Mouse (Mus musculus) WW6 (cell line): ENCODE data around the gene Kcns1.

Source experiments
- DNase-seq: peaks from one replicate; pipeline ENCODE4 v3.0.0-alpha.2; 2013; ENCODE audit warnings: low read depth, low spot score

The Kcns1 gene

DNA sequence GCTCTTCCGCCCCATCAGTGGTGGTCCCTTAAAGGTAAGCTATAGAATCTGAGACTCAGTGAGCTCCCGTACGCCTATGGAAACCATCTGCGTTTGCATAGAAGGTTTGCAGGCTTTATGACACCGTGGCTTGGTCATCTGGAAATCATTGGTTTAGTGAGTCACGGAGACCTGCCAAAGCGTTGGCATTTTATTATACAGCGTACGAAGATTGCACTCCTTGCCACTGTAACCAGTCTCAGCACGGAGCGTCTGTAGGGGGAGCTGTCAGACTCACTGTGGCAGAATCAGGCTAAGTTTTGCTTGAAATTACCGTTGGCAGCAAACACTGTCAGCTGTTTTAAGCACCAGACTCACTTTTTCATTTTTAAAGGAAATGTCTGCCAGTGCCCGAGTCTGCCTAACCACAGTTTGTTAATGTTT lies 44.4 kb downstream of the Kcns1 start:
- DNase-seq, result no peak

DNA sequence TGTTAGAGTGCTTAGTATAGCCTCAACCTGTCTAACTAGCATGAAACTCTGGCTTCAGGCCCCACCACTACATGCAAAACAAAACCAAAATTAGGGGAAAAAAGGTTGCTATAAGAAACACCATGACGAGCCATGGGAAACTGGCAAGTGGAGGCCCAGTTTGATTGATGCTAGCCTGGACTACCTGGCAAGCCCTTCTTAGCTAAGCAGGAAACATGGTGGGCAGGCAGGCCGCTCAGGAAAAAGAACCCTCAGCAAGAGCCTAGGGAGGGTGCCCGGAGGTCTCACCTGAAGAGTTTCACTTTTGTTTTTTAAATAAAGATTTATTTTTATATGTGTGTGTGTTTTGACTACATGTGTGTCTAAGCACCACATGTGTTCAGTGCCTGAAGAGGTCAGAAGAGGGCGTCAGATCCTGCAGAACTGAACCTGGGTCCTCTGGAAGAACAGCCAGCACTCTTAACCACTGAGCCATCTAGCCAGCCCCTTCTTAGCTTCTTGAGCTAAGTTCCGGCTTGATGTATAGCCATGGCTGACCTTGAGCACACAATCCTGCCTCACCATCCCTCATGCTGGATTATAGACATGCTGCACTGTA lies 47.6 kb downstream of the Kcns1 start:
- DNase-seq, result no peak

DNA sequence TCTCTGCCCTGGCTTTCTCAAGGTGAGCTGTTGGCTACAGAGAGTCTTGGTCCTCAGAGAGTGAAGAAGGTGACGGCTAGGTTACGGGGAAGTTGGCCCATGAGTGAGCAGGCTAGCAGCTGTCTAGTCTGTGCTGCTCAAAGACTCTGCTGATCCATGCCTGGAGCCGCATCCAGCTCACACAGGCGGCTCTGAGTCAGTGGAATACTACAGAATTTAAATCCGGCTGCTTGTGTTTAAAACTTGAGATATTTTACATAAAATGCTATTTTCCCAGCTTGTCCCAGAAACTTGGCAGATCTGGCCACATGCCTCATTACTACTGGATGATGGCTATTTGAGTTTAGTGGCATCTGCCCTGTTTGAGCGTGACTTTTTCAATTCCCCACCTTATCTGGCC lies 51.4 kb downstream of the Kcns1 start:
- DNase-seq, result no peak

DNA sequence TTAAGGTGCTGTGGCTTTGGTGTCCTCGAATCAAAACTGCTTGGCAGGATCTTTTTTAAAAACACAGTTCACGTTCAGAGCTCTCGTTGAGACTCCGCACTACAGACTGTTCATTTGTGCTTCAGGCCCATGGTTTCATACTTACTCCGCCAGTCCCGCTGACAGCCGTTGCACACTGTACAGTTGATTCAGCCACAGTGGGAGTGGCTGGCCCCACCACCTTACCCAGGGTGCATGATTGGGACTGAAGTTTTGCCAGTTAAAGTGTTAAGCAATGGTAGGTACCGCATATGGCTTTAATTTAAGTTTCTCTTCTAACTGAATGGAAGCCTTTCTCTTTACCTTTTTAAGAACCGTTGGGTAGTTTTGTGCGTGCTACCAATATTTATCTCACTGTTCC lies 55.4 kb downstream of the Kcns1 start:
- no peak for DNase-seq

DNA sequence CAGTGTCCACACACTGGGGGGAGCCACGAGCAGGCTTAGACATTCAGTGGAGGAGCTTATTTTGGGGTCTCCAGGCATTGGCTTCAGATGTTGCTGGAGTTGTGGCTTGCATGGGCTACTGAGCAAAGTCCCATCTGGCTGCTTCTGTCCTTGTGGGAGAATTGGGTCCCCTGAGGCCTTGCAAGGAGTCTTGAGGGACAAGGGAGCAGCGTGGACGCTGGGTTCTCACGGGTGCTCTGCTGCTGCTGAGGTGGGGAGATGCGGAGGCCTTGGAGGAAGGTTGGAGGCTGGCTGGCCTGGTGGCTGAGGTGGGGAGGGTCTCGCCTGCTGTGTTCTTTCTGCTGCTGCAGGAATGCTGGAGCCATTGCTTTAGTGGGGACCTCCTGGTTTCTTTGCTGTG lies 56.9 kb downstream of the Kcns1 start:
- DNase-seq, result no peak
